Mouse (Mus musculus) lung, adult 2 months (tissue): Measurements from ENCODE around the gene Hipk2.

Source experiments
- CTCF ChIP-seq: fragments of 200-500 bp; IDR thresholded peaks from 2 replicates; pipeline ENCODE4 v1.5.1; 2011; ENCODE audit warnings: mild to moderate bottlenecking, low read length, control low read depth; ENCODE audit not compliant: insufficient read depth
- POLR2A ChIP-seq: fragments of 200-500 bp; IDR thresholded peaks from 2 replicates; pipeline ENCODE4 v1.6.1; 2011; ENCODE audit warnings: low read depth, mild to moderate bottlenecking, control low read depth, low read length, borderline replicate concordance; ENCODE audit errors: extremely low read depth

- TF ChIP-seq POLR2A (no peak), CTCF (no peak)
Observed at GRCm38 (mm10) chr6:38902820-38903439, 27.0 kb upstream of the Hipk2 start.
